Mouse (Mus musculus) myocyte (in vitro differentiated cells): ENCODE results near the gene Gm49336.

Experiments used
- MAX ChIP-seq: IDR thresholded peaks from one replicate; pipeline ENCODE4 v1.6.1; 2011; ENCODE audit warnings: low read depth, mild to moderate bottlenecking, control low read depth
- MYOD1 ChIP-seq, 3 experiments: IDR thresholded peaks; one replicate each; pipeline ENCODE4 v1.6.1; 2011; ENCODE audit warnings: control low read depth in 2 of 3, low read depth in 2 of 3, mild to moderate bottlenecking in 2 of 3, moderate library complexity in 1 of 3; ENCODE audit not compliant: insufficient read length in 2 of 3, control insufficient read depth in 1 of 3
- MYOG ChIP-seq, 3 experiments: IDR thresholded peaks; one replicate each; pipeline ENCODE4 v1.6.1; 2011; ENCODE audit warnings: control low read depth in 2 of 3, low read depth in 2 of 3, mild to moderate bottlenecking in 2 of 3; ENCODE audit not compliant: insufficient read length in 2 of 3, control insufficient read depth in 1 of 3, insufficient read depth in 1 of 3
- POLR2A ChIP-seq: IDR thresholded peaks from one replicate; pipeline ENCODE4 v1.6.1; 2011; ENCODE audit warnings: low read depth, mild to moderate bottlenecking, control low read depth, moderate library complexity; ENCODE audit not compliant: insufficient read length
- POLR2AphosphoS2 ChIP-seq: IDR thresholded peaks from one replicate; pipeline ENCODE4 v1.6.1; 2011; ENCODE audit warnings: low read depth, control low read depth; ENCODE audit not compliant: insufficient read length
- TCF12 ChIP-seq: IDR thresholded peaks from one replicate; pipeline ENCODE4 v1.6.1; 2011; ENCODE audit warnings: mild to moderate bottlenecking, control low read depth; ENCODE audit not compliant: poor library complexity, insufficient read depth, severe bottlenecking
- USF1 ChIP-seq: IDR thresholded peaks from one replicate; pipeline ENCODE4 v1.6.1; 2011; ENCODE audit warnings: low read depth, mild to moderate bottlenecking, control low read depth, moderate library complexity

DNA sequence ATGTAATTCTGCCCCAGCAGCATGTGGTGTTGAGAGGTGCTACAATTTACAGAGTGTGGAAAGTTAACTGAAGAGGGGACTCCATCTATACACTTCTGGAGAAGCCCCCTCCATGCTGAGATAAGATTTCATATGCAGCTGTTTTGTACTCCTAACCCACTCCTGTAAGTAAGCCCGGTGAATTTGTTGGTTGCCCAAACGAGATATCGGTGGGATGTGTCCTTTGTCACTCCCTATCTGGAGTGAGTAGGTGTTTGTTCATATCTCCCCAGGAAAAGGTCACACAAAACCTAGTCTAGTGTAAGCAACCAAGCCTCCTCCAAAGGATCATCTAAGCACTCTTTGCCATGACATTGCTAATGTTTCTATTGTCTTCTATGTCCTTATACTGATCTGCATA is 2.2 kb upstream of the Gm49336 start:
- TF ChIP-seq POLR2A (no peak), USF1 (no peak), POLR2AphosphoS2 (no peak), MYOG (IDR thresholded peaks at IDR 0.05; ENCODE audit: control insufficient read depth in 1 of 3, insufficient read depth in 1 of 3, insufficient read length in 2 of 3, low read depth in 2 of 3) (no peak), TCF12 (no peak), MAX (no peak), MYOD1 (IDR thresholded peaks at IDR 0.05; ENCODE audit: control insufficient read depth in 1 of 3, insufficient read length in 2 of 3, low read depth in 2 of 3) (no peak)
